Mouse (Mus musculus) cortical plate, adult 2 months (tissue): Measurements from ENCODE around the gene Ndufs2.

ENCODE experiments used
- CTCF ChIP-seq: fragments of 200-500 bp; IDR thresholded peaks from 2 replicates; pipeline ENCODE4 v1.5.1; 2011; ENCODE audit warnings: mild to moderate bottlenecking, control low read depth, low read length; ENCODE audit not compliant: insufficient read depth; ENCODE audit errors: extremely low read depth
- POLR2A ChIP-seq: fragments of 200-500 bp; IDR thresholded peaks from 2 replicates; pipeline ENCODE4 v1.6.1; 2011; ENCODE audit warnings: mild to moderate bottlenecking, low read length, control low read depth; ENCODE audit not compliant: insufficient read depth; ENCODE audit errors: extremely low read depth

- TF ChIP-seq POLR2A (no peak), CTCF (no peak)
Measured at GRCm38 (mm10) chr1:171263666-171264461, 12.7 kb upstream of the Ndufs2 start.
